Mouse (Mus musculus): ENCODE measurements at regions not wholly inside any gene's neighbourhood (a gene's known extent, or its start where the extent isn't known, plus 50 kb on each side); places are given as distances from the start of the nearest gene placed in this dataset.
A peak's percentile ranks its signal among the peaks of the same experiment; 100 is the strongest.

- 9% methylated on average over 3 of the region's 3 CpGs for WGBS
- no peak overlapping the region for H3K4me2 ChIP-seq (ENCODE audit: low read length)
- H3K27me3 ChIP-seq (replicated peaks; ENCODE audit: control insufficient read depth, insufficient read depth, low read length), result no peaks in the 10 kb centered on the region
- H3K4me3 ChIP-seq (replicated peaks; ENCODE audit: low read length), result no peak overlapping the region
- no peaks in the 10 kb centered on the region for H3K9me3 ChIP-seq (ENCODE audit: control insufficient read depth, low read length)
- no peak for ATAC-seq
- H3K4me1 ChIP-seq (replicated peaks; ENCODE audit: control insufficient read depth, insufficient read depth, low read length), result peaks cover 13% of the 10 kb centered on the region
- no peak overlapping the region for H3K9ac ChIP-seq (replicated peaks; ENCODE audit: low read depth, low read length)
- H3K27ac ChIP-seq (ENCODE audit: low read length), result no peak overlapping the region
- no peaks in the 10 kb centered on the region for H3K36me3 ChIP-seq (ENCODE audit: control insufficient read depth, insufficient read depth)
Observed at GRCm38 (mm10) chr12:106220071-106220470, 210.0 kb downstream of the Vrk1 start.

GRCm38 (mm10) chr12:106226276-106226675, 216.2 kb downstream of the Vrk1 start:
- Histone ChIP-seq H3K4me2 (ENCODE audit: low read length) (no peak overlapping the region), H3K36me3 (ENCODE audit: control insufficient read depth, insufficient read depth) (no peaks in the 10 kb centered on the region), H3K9ac (replicated peaks; ENCODE audit: low read depth, low read length) (no peak overlapping the region), H3K4me1 (replicated peaks; ENCODE audit: control insufficient read depth, insufficient read depth, low read length) (peaks cover 24% of the 10 kb centered on the region), H3K27me3 (replicated peaks; ENCODE audit: control insufficient read depth, insufficient read depth, low read length) (no peaks in the 10 kb centered on the region; the same call in 1 of the 2 replicates), H3K9me3 (ENCODE audit: control insufficient read depth, low read length) (no peaks in the 10 kb centered on the region), H3K27ac (ENCODE audit: low read length) (no peak overlapping the region), H3K4me3 (replicated peaks; ENCODE audit: low read length) (no peak overlapping the region)
- ATAC-seq, result no peak
- WGBS, result 20% methylated on average over 7 of the region's 7 CpGs

GRCm38 (mm10) chr12:106226776-106227562, 216.9 kb downstream of the Vrk1 start:
- H3K27me3 ChIP-seq (replicated peaks; ENCODE audit: control insufficient read depth, insufficient read depth, low read length), result no peaks in the 10 kb centered on the region; the same call in 1 of the 2 replicates
- WGBS, result 2% methylated on average over 25 of the region's 25 CpGs
- no peaks in the 10 kb centered on the region for H3K9me3 ChIP-seq (ENCODE audit: control insufficient read depth, low read length)
- peaks cover 24% of the 10 kb centered on the region for H3K4me1 ChIP-seq (replicated peaks; ENCODE audit: control insufficient read depth, insufficient read depth, low read length)
- peak overlapping the region; percentile 47 for H3K4me2 ChIP-seq (ENCODE audit: low read length)
- peak overlapping the region; percentile 9 for H3K4me3 ChIP-seq (replicated peaks; ENCODE audit: low read length)
- H3K27ac ChIP-seq (ENCODE audit: low read length), result peak overlapping the region; percentile 5; the same call in 1 of the 2 replicates
- ATAC-seq, result peak; percentile 54
- peak overlapping the region; percentile 49 for H3K9ac ChIP-seq (replicated peaks; ENCODE audit: low read depth, low read length)
- H3K36me3 ChIP-seq (ENCODE audit: control insufficient read depth, insufficient read depth), result no peaks in the 10 kb centered on the region

- H3K4me1 ChIP-seq (replicated peaks; ENCODE audit: control insufficient read depth, insufficient read depth, low read length), result peaks cover 24% of the 10 kb centered on the region
- peak overlapping the region; percentile 47 for H3K4me2 ChIP-seq (ENCODE audit: low read length)
- no peaks in the 10 kb centered on the region for H3K36me3 ChIP-seq (ENCODE audit: control insufficient read depth, insufficient read depth)
- H3K4me3 ChIP-seq (replicated peaks; ENCODE audit: low read length), result peak overlapping the region; percentile 9
- 18% methylated on average over 8 of the region's 8 CpGs for WGBS
- H3K27me3 ChIP-seq (replicated peaks; ENCODE audit: control insufficient read depth, insufficient read depth, low read length), result no peaks in the 10 kb centered on the region; the same call in 1 of the 2 replicates
- H3K9ac ChIP-seq (replicated peaks; ENCODE audit: low read depth, low read length), result peak overlapping the region; percentile 49
- no peaks in the 10 kb centered on the region for H3K9me3 ChIP-seq (ENCODE audit: control insufficient read depth, low read length)
- no peak; the same call in 1 of the 2 replicates for ATAC-seq
- H3K27ac ChIP-seq (ENCODE audit: low read length), result no peak overlapping the region
Observed at GRCm38 (mm10) chr12:106227563-106227840, 217.5 kb downstream of the Vrk1 start.

- no peak for ATAC-seq
- Histone ChIP-seq H3K9me3 (ENCODE audit: control insufficient read depth, low read length) (no peaks in the 10 kb centered on the region), H3K4me3 (replicated peaks; ENCODE audit: low read length) (no peak overlapping the region), H3K4me2 (ENCODE audit: low read length) (no peak overlapping the region), H3K27ac (ENCODE audit: low read length) (no peak overlapping the region), H3K27me3 (replicated peaks; ENCODE audit: control insufficient read depth, insufficient read depth, low read length) (no peaks in the 10 kb centered on the region), H3K36me3 (ENCODE audit: control insufficient read depth, insufficient read depth) (no peaks in the 10 kb centered on the region), H3K4me1 (replicated peaks; ENCODE audit: control insufficient read depth, insufficient read depth, low read length) (peaks cover 5% of the 10 kb centered on the region), H3K9ac (replicated peaks; ENCODE audit: low read depth, low read length) (no peak overlapping the region)
- WGBS, result 25% methylated on average over 10 of the region's 10 CpGs
Observed at GRCm38 (mm10) chr12:106245178-106245840, 235.3 kb downstream of the Vrk1 start.

GRCm38 (mm10) chr12:106273591-106273990, 263.6 kb downstream of the Vrk1 start:
- no peaks in the 10 kb centered on the region for H3K9me3 ChIP-seq (ENCODE audit: control insufficient read depth, low read length)
- no peak overlapping the region for H3K9ac ChIP-seq (replicated peaks; ENCODE audit: low read depth, low read length)
- no peak overlapping the region for H3K27ac ChIP-seq (ENCODE audit: low read length)
- H3K4me3 ChIP-seq (replicated peaks; ENCODE audit: low read length), result no peak overlapping the region
- ATAC-seq, result no peak
- H3K4me1 ChIP-seq (replicated peaks; ENCODE audit: control insufficient read depth, insufficient read depth, low read length), result peaks cover 3% of the 10 kb centered on the region; the same call in 1 of the 2 replicates
- 57% methylated on average over 7 of the region's 7 CpGs for WGBS
- H3K36me3 ChIP-seq (ENCODE audit: control insufficient read depth, insufficient read depth), result no peaks in the 10 kb centered on the region
- no peaks in the 10 kb centered on the region for H3K27me3 ChIP-seq (replicated peaks; ENCODE audit: control insufficient read depth, insufficient read depth, low read length)
- H3K4me2 ChIP-seq (ENCODE audit: low read length), result no peak overlapping the region

- Histone ChIP-seq H3K4me3 (replicated peaks; ENCODE audit: low read length) (no peak overlapping the region), H3K4me2 (ENCODE audit: low read length) (no peak overlapping the region), H3K9ac (replicated peaks; ENCODE audit: low read depth, low read length) (no peak overlapping the region), H3K27ac (ENCODE audit: low read length) (no peak overlapping the region), H3K36me3 (ENCODE audit: control insufficient read depth, insufficient read depth) (no peaks in the 10 kb centered on the region), H3K4me1 (replicated peaks; ENCODE audit: control insufficient read depth, insufficient read depth, low read length) (peaks cover 8% of the 10 kb centered on the region; the same call in 1 of the 2 replicates), H3K9me3 (ENCODE audit: control insufficient read depth, low read length) (peaks cover 3% of the 10 kb centered on the region; the same call in 1 of the 2 replicates), H3K27me3 (replicated peaks; ENCODE audit: control insufficient read depth, insufficient read depth, low read length) (no peaks in the 10 kb centered on the region)
- no peak for ATAC-seq
- 88% methylated on average over 14 of the region's 14 CpGs for WGBS
Observed at GRCm38 (mm10) chr12:106277886-106278285, 267.9 kb downstream of the Vrk1 start.

GRCm38 (mm10) chr12:106282491-106283106, 272.6 kb downstream of the Vrk1 start:
- Histone ChIP-seq H3K4me3 (replicated peaks; ENCODE audit: low read length) (no peak overlapping the region), H3K36me3 (ENCODE audit: control insufficient read depth, insufficient read depth) (no peaks in the 10 kb centered on the region), H3K9ac (replicated peaks; ENCODE audit: low read depth, low read length) (no peak overlapping the region), H3K27me3 (replicated peaks; ENCODE audit: control insufficient read depth, insufficient read depth, low read length) (no peaks in the 10 kb centered on the region), H3K27ac (ENCODE audit: low read length) (peak overlapping the region; percentile 57), H3K4me1 (replicated peaks; ENCODE audit: control insufficient read depth, insufficient read depth, low read length) (0 out of 2 replicates have a peak, but pooled peaks cover 5% of the 10 kb centered on the region), H3K4me2 (ENCODE audit: low read length) (no peak overlapping the region), H3K9me3 (ENCODE audit: control insufficient read depth, low read length) (peaks cover 3% of the 10 kb centered on the region; the same call in 1 of the 2 replicates)
- 56% methylated on average over 16 of the region's 16 CpGs for WGBS
- 0 out of 2 replicates have a peak, but pooled peaks have one; percentile 40 for ATAC-seq

GRCm38 (mm10) chr12:106284814-106285213, 274.8 kb downstream of the Vrk1 start:
- ATAC-seq, result no peak
- 76% methylated on average over 8 of the region's 8 CpGs for WGBS

More at GRCm38 (mm10) chr12:106284814-106285213, 274.8 kb downstream of the Vrk1 start:
- H3K9me3 ChIP-seq (ENCODE audit: control insufficient read depth, low read length), result peaks cover 3% of the 10 kb centered on the region; the same call in 1 of the 2 replicates
- H3K36me3 ChIP-seq (ENCODE audit: control insufficient read depth, insufficient read depth), result no peaks in the 10 kb centered on the region
- H3K4me3 ChIP-seq (replicated peaks; ENCODE audit: low read length), result no peak overlapping the region
- H3K4me1 ChIP-seq (replicated peaks; ENCODE audit: control insufficient read depth, insufficient read depth, low read length), result 0 out of 2 replicates have a peak, but pooled peaks cover 5% of the 10 kb centered on the region
- no peak overlapping the region for H3K4me2 ChIP-seq (ENCODE audit: low read length)
- H3K27me3 ChIP-seq (replicated peaks; ENCODE audit: control insufficient read depth, insufficient read depth, low read length), result no peaks in the 10 kb centered on the region
- no peak overlapping the region for H3K27ac ChIP-seq (ENCODE audit: low read length)
- no peak overlapping the region for H3K9ac ChIP-seq (replicated peaks; ENCODE audit: low read depth, low read length)

Data from forebrain, embryonic 16.5 days (tissue).